Mouse (Mus musculus) kidney, adult 9 months (tissue): ENCODE data around the gene Dscam.

Experiments
- DNase-seq: peaks from one replicate; pipeline ENCODE4 v3.0.0; 2022

The Dscam gene

GRCm38 (mm10) chr16:96700551-96700950 is 470.0 kb downstream of the Dscam start:
- DNase-seq, result no peak

GRCm38 (mm10) chr16:96695882-96696281 is 474.7 kb downstream of the Dscam start:
- DNase-seq, result no peak

GRCm38 (mm10) chr16:96691576-96691975 is 479.0 kb downstream of the Dscam start:
- DNase-seq, result no peak

- DNase-seq, result no peak
These were observed 480.5 kb downstream of the Dscam start for GRCm38 (mm10) chr16:96690052-96690451.

- DNase-seq, result no peak
These were observed 481.1 kb downstream of the Dscam start for GRCm38 (mm10) chr16:96689419-96689818.

GRCm38 (mm10) chr16:96685065-96685464 is 485.5 kb downstream of the Dscam start:
- no peak for DNase-seq

GRCm38 (mm10) chr16:96684581-96684980 is 486.0 kb downstream of the Dscam start:
- peak; percentile 59 for DNase-seq

GRCm38 (mm10) chr16:96682289-96682972 is 488.1 kb downstream of the Dscam start:
- DNase-seq, result no peak

GRCm38 (mm10) chr16:96679981-96680380 is 490.6 kb downstream of the Dscam start:
- no peak for DNase-seq

GRCm38 (mm10) chr16:96677471-96677870 is 493.1 kb downstream of the Dscam start:
- no peak for DNase-seq

GRCm38 (mm10) chr16:96676663-96677062 is 493.9 kb downstream of the Dscam start:
- DNase-seq, result no peak

- DNase-seq, result no peak
These were observed 497.2 kb downstream of the Dscam start for GRCm38 (mm10) chr16:96673191-96673847.

GRCm38 (mm10) chr16:96671603-96672374 is 498.8 kb downstream of the Dscam start:
- peak; percentile 22 for DNase-seq

- DNase-seq, result no peak
These were observed 500.8 kb downstream of the Dscam start for GRCm38 (mm10) chr16:96669706-96670105.

GRCm38 (mm10) chr16:96668478-96668877 is 502.1 kb downstream of the Dscam start:
- no peak for DNase-seq

- no peak for DNase-seq
These were observed 509.5 kb downstream of the Dscam start for GRCm38 (mm10) chr16:96661073-96661472.

- no peak for DNase-seq
These were observed 511.3 kb downstream of the Dscam start for GRCm38 (mm10) chr16:96659275-96659674.

GRCm38 (mm10) chr16:96655548-96655947 is 515.0 kb downstream of the Dscam start:
- no peak for DNase-seq

GRCm38 (mm10) chr16:96654054-96654453 is 516.5 kb downstream of the Dscam start:
- no peak for DNase-seq

- no peak for DNase-seq
These were observed 519.1 kb downstream of the Dscam start for GRCm38 (mm10) chr16:96651444-96651843.

GRCm38 (mm10) chr16:96640101-96640500 is 530.5 kb downstream of the Dscam start:
- no peak for DNase-seq

- DNase-seq, result no peak
These were observed 534.6 kb downstream of the Dscam start for GRCm38 (mm10) chr16:96635916-96636315.

GRCm38 (mm10) chr16:96634791-96635143 is 535.8 kb downstream of the Dscam start:
- no peak for DNase-seq
